Mouse (Mus musculus): ENCODE data around the gene Nxn.
"Not testable (repeated sequence)": the region's sequence is repeated elsewhere in the genome, so short reads cannot be mapped to it uniquely, and the experiment has no call there.

The Nxn gene

DNA sequence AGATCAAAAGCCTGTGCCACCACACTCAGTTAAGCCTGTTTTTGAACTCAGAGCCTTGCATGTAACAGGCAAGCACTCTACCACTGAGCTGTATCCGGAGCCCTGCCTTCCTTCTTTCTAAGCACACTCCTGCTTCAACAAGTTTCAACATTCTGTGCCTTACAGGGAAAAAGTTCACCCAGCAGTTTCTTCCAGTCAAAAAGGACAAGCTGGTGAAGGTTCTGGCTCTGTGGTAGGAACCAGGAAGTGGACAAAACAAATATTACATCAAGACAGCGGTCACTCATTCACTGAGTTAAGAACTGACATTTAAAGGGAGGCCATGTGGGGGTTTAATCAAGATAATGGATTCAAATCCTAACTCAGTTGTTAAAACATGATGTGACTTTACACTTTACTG is 183.9 kb downstream of the Nxn start:
- DNase-seq (ENCODE audit: low read depth, low spot score) = no peak

DNA sequence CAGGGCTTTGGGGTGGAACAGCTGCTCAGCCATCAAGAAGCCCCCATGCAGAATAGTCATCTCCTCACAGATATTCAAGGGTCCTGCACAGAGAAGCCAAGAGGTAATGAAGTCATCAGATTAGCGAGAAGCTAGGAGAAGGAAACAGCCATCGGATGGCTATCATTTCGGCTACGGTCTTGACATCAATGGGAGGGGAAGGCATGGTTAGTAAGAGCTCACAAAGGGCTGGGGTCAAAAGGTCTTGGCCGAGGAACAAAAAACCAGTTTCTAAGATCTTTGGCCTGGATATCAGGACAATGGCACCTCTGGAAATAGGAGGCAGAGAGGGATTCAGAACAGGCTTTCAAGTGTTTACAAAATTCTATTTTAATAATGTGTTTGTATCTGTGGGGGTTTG is 185.1 kb downstream of the Nxn start:
- no peak for DNase-seq (ENCODE audit: low read depth, low spot score)

GRCm38 (mm10) chr11:76211595-76211994 is 187.3 kb downstream of the Nxn start:
- DNase-seq (ENCODE audit: low read depth, low spot score) = not testable (repeated sequence)

- DNase-seq (ENCODE audit: low read depth, low spot score) = no peak
These were observed 188.5 kb downstream of the Nxn start for GRCm38 (mm10) chr11:76210228-76210985.
